Mouse (Mus musculus) frontal cortex, postnatal 36 days (tissue): ENCODE measurements around the gene Rpl14.
A peak's percentile ranks its signal among the peaks of the same experiment; 100 is the strongest.
"Not testable (repeated sequence)": the region's sequence is repeated elsewhere in the genome, so short reads cannot be mapped to it uniquely, and the experiment has no call there.

ENCODE experiments used
- DNase-seq, 2 experiments: peaks; one replicate each; pipeline ENCODE4 v3.0.0; 2022; ENCODE audit warnings: low spot score in 2 of 2

The Rpl14 gene

DNA sequence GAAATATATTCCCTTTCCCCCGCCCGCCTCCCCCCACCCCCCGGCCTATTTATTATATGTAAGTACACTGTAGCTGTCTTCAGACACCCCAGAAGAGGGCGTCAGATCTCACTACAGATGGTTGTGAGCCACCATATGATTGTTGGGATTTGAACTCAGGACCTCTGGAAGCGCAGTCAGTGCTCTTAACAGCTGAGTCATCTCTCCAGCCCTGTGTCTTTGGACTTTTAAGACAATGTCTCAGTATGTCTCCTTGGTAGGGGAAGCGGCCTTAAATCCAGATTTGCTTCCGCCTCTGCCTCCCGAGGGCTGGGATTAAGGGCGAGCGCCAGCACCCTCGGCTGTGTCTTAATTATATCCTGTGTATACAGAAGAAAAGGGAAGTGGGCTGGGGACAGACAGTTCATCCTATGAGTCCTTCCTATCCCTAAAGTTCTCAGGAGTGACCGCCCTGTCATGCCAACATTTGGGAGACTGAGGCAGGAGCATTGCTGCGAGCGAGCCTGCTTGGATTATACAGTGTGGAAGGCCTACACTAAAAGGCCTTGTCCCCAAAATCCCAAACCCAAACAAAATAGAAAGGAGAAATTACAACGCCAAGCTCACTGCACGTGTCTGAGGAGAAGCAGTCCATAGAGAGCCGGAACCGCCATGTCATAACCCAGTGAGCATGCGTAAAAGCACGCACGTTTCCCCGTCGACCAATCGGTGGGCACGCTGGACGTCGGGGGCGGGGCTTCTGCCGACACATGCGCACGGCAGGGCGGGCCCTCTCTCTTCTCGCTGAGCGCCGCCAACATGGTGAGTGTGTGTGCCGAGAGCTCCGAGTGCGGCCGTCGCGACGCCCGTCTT, at the start of gene Rpl14:
Rpl14 (plus strand) TSS at position 704 of the 852 bp plus-strand sequence.
- DNase-seq = peak; percentile 97 to 98

DNA sequence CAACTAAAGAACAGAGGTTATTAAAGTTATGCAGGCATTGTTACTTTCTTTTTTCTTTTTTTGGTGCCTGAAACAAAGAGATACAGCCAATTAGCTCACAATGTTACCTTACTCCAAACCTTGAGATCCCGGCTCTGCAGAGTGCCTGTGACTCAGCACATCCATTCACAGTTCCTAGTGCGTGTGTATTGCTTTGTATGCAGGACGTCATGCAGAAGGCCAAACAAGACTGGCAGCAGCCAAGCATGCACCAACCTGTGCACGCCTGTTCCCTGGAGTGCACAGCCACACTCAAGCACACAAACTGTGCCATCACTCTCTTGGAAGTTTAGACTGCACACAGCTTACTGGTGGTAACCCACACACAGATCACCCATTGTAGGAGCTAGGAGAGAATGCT, 44.0 kb upstream of the Rpl14 start:
- DNase-seq = no peak

GRCm38 (mm10) chr9:120527919-120528318, 43.3 kb upstream of the Rpl14 start:
- no peak for DNase-seq

DNA sequence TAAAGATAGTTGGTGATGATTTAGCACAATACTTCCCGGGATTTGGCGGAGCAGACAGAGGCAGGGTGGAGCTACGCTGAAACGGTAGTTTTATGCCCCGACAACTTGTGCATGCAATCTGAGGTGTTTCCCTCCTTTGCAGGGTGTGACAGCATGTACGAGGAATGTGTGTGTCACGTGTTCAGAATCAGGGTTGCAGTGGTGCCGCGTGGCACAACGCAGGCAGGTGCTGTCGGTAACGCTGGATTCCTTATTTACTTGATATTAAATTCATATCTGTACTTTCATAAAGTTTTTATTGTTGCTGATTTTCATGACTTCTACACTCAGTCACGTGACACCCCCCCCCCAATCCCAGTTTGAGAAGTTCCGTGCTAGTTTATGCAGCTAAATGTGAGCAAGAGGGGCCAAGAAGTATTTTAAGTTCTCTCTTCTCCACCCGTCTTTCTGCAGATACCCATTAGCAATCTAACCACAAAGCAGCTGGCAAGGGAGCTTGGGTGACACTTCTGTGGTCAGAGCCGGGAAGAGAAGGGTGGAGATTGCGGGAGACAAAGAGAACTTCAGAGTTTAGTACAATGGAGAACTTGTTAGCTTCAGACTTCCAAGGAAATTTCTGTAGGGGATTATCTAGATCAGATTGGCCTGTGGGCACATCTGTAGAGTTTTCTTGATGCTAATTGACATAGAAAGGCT, 42.3 kb upstream of the Rpl14 start:
- no peak for DNase-seq

DNA sequence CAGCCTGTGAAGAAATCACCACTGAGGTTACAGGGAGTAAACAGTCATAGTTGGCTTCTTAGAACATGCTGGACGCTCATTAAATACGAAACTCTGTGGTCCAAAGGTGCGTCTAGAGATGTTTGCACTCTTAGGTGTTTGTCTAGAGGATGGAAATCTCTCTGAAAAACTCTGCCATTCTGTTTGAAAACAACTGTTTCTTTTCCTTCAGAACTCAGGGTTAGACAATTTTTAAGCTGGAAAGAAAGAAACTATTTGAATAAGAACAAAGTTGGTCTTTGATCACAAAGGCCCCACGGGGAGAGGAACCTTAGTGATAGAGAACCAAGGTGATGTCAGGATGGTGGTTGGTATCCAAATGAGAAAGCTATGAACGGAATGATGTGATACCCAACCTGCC, 40.8 kb upstream of the Rpl14 start:
- DNase-seq = no peak

- no peak for DNase-seq
Measured at GRCm38 (mm10) chr9:120532062-120532461, 39.2 kb upstream of the Rpl14 start.

DNA sequence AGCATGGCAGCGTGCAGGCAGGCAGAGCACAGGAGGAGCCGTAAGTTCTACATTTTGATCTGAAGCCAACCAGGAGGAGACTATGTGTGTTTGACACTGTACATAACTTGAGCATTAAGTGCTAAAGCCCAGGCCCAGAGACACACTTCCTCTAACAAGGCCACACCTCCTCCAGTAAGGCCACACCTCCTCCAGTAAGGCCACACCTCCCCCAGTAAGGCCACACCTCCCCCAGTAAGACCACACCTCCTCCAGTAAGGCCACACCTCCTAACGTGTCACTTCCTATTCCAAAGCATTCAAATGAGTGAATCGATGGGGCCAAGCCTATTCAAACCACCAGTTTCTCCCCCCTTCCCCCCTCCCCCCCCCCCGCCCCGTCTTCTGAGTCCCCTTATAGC, 38.6 kb upstream of the Rpl14 start:
- no peak for DNase-seq

GRCm38 (mm10) chr9:120533446-120533950, 37.7 kb upstream of the Rpl14 start:
- DNase-seq = not testable (repeated sequence)

DNA sequence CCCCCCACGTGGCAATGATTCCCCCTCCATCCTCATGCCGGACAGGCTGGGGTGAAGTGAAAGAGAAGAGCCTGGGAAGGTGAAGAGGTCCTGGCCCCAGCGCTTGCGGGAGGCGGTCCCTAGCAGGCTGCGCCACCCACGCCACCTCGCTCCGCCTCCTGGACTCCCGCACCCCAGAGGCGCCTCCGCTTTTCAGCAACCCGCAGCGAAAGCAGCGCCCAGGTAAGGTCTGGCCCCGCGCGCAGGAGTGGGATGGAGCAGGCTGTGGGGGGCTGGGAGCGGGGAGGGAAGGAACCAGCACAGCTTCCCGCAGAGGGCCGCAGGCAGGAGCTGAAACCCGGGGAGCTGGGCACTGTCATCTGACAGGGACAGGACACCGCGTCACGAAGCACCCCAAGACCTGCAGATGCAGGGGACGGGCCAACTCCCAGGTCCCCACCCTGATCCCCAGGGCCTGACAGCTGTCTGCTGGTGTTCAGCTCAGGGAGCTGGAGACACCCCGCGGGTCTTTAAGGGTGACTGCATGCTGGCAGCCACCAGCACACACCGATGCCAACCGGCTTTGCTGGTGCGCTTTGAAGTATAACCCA, 31.5 kb upstream of the Rpl14 start, which contains the start of gene Entpd3:
Entpd3 (plus strand) TSS at position 157 of the 590 bp plus-strand sequence.
- DNase-seq = peak; percentile 16 to 27

- no peak for DNase-seq
Measured at GRCm38 (mm10) chr9:120541411-120541810, 29.8 kb upstream of the Rpl14 start.

- DNase-seq = no peak
Measured at GRCm38 (mm10) chr9:120542241-120542640, 29.0 kb upstream of the Rpl14 start.

GRCm38 (mm10) chr9:120545994-120546393, 25.2 kb upstream of the Rpl14 start:
- no peak for DNase-seq

GRCm38 (mm10) chr9:120546482-120546881, 24.8 kb upstream of the Rpl14 start:
- no peak for DNase-seq

- DNase-seq = no peak
Measured at GRCm38 (mm10) chr9:120547026-120547668, 24.1 kb upstream of the Rpl14 start.

DNA sequence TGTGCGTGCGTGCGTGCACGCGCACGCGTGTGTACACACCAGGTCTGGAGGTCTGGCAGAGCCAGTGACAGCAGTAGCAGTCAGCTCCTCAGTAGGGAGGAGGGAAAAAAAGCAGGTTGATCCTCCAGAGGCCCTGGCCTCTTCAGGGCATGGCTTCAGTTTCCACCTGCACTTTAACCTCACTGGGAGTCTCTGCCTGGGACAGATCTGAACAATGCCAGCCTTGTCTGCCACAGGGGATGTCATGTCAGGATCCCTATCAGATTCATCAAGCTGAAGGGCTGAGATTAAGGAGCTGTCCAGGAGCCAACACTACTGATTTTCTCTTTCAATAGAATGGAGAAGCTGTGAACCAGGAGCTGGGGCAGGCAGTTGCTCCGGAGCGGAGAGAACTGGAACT, 20.5 kb upstream of the Rpl14 start:
- no peak for DNase-seq

GRCm38 (mm10) chr9:120563590-120563989, 7.7 kb upstream of the Rpl14 start:
- DNase-seq = no peak

GRCm38 (mm10) chr9:120564247-120564646, 7.0 kb upstream of the Rpl14 start:
- DNase-seq = no peak

DNA sequence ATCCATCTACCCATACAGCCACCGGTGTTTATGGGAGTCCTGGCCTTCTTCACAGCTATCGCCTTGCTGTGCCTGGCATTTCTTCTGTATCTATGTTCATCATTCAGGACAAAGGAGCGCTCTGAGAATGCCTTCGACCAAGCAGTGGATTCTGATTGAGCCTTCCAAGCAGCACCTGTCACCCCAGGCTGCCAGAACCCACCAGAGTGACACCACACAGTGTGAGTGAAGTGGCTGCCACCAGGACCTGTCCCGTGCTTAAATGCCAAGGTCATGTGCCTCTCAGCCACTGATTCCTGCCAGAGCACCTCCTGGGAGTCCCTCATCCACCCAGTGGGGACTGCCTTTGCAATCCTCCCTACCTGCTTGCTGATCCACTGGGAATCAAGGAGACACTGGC, 4.9 kb upstream of the Rpl14 start:
- no peak for DNase-seq

DNA sequence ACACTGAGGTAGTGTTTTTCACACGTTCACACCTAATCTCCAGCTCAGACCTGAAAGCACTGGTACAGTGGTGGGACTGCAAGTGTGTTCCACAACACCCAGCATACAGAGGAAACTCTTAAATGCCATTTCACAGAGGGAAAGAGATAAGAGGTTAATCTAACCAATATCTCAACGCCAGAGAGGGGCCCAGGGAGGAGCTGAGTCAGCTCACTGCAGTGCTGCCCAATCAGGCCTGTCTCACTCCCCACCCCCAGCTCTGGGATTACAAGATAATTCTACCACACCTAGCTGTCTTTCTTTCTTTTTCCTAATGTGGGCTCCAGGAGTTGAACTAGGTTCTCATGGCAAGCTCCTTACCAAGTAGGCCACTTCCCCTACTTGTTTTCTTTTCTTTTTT, 2.3 kb upstream of the Rpl14 start:
- DNase-seq = no peak

DNA sequence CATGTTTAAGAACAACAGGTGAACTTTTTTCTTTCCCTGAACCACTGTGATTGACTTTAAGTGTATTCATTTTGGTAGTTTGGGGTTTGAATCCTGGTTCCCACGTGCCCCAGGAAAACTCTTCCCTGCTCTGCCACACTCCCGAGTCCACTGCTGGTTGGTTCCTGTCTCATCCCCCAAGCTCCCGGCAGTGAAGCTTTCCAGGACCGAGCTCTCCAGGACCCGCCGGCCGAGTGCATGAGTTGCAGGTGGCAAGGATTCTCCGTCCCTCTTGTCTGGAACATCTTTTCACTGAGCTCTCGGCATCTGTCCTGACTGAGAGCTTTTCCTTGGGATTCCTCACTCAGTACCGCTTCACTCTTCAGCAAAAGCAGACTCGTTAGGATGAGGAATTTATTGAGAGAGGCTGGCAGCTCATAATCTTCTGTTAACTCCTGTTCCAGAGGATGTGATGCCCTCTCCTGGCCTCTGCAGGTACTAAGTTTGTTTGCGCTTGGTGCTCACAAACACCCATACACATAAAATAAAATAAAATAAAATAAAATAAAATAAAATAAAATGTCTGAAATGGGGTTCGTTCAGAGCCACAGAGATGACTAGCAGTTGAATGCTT, 1.4 kb upstream of the Rpl14 start:
- peak; percentile 19 to 62 for DNase-seq

DNA sequence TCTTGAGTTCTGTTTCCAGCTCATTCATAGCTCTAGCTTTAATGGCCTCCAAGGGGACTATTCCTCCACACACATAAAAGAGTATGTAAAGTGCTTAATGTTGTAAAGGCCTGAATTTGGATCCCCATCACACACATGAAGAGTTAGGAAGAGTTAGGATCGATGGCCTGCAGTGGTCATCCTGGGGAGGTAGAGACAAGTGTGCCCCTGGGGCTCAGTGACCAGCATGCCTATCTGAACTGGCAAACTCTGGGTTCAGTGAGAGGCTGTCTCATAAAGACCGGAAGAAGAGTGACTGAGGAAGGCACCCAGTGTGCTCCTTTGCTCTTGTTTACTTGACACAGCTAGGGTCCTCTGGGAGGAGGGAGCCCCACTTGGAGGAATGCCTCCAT, 914 bp upstream of the Rpl14 start:
- DNase-seq = no peak
